Mouse (Mus musculus) CH12.LX (cell line): ENCODE measurements around the gene Olfr94. TPM values are rescaled to one million over a fixed set of nuclear protein-coding genes. Genes with fewer than 3 reads are reported as not detected.

Experiments
- DNase-seq: peaks from one replicate; pipeline ENCODE4 v3.0.0-alpha.2; 2013; ENCODE audit errors: extremely low read depth
- H3K27ac ChIP-seq: 2 replicates; pipeline ENCODE4 v1.5.1; 2012; ENCODE audit warnings: low read depth, mild to moderate bottlenecking, control low read depth, moderate library complexity; ENCODE audit not compliant: insufficient read depth
- H3K27me3 ChIP-seq: replicated peaks from 2 replicates; pipeline ENCODE3; 2012; ENCODE audit warnings: inconsistent platforms
- H3K36me3 ChIP-seq, 2 experiments: replicated peaks in 1 of 2; 2 replicates each; pipeline versions ENCODE3 to v1.6.1; 2012; ENCODE audit warnings: inconsistent platforms in 1 of 2, low read length in 1 of 2, mild to moderate bottlenecking in 1 of 2, mixed read lengths in 1 of 2, moderate library complexity in 1 of 2; ENCODE audit not compliant: control insufficient read depth in 1 of 2, insufficient read depth in 1 of 2
- H3K4me1 ChIP-seq, 2 experiments: 2 replicates each; pipeline ENCODE4 v1.6.1; 2012; ENCODE audit warnings: inconsistent platforms in 1 of 2, moderate library complexity in 1 of 2; ENCODE audit not compliant: insufficient read depth in 2 of 2, control insufficient read depth in 1 of 2
- H3K4me2 ChIP-seq: 2 replicates; pipeline ENCODE4 v1.6.1; 2012; ENCODE audit warnings: low read depth, mild to moderate bottlenecking, control low read depth; ENCODE audit not compliant: poor library complexity, insufficient read depth, severe bottlenecking
- H3K4me3 ChIP-seq, 3 experiments: fragments of 150-350 bp in 1 of 3; sonication (generic) in 1 of 3; replicated peaks in 1 of 3; 2 replicates each; pipeline versions ENCODE3 to v1.5.1; 2011 to 2012; ENCODE audit warnings: low read depth in 2 of 3, low read length in 2 of 3, mild to moderate bottlenecking in 2 of 3, moderate library complexity in 2 of 3, control low read depth in 1 of 3, improper control_type of control experiment in 1 of 3, inconsistent platforms in 1 of 3, mixed read lengths in 1 of 3; ENCODE audit not compliant: poor library complexity in 1 of 3
- H3K79me2 ChIP-seq: replicated peaks from 2 replicates; pipeline ENCODE4 v1.6.1; 2012; ENCODE audit warnings: mild to moderate bottlenecking, moderate library complexity; ENCODE audit not compliant: control insufficient read depth, poor library complexity, insufficient read depth, severe bottlenecking; ENCODE audit errors: extremely low read depth
- H3K9ac ChIP-seq: 2 replicates; pipeline ENCODE4 v1.6.1; 2012; ENCODE audit warnings: low read depth, mild to moderate bottlenecking, control low read depth, moderate library complexity; ENCODE audit not compliant: insufficient read depth
- H3K9me3 ChIP-seq: replicated peaks from 2 replicates; pipeline ENCODE3; 2012; ENCODE audit warnings: low read length, inconsistent platforms, mixed read lengths
- CHD2 ChIP-seq: IDR thresholded peaks from 2 replicates; pipeline ENCODE4 v1.6.1; 2011; ENCODE audit warnings: low read length, improper control_type of control experiment
- CTCF ChIP-seq, 2 experiments: IDR thresholded peaks in 1 of 2; conservative IDR thresholded peaks in 1 of 2; 2 replicates each; pipeline ENCODE4 v1.5.1; 2011 to 2012; ENCODE audit warnings: low read depth in 2 of 2, low read length in 2 of 2, improper control_type of control experiment in 1 of 2, inconsistent platforms in 1 of 2, mild to moderate bottlenecking in 1 of 2, moderate library complexity in 1 of 2
- E2F4 ChIP-seq: IDR thresholded peaks from 2 replicates; pipeline ENCODE4 v1.6.1; 2011; ENCODE audit warnings: low read depth, low read length, improper control_type of control experiment; ENCODE audit not compliant: insufficient replicate concordance
- ELF1 ChIP-seq: IDR thresholded peaks from 2 replicates; pipeline ENCODE4 v1.6.1; 2014; ENCODE audit warnings: low read depth, mild to moderate bottlenecking, inconsistent platforms, low read length, improper control_type of control experiment
- ETS1 ChIP-seq: conservative IDR thresholded peaks from 2 replicates; pipeline ENCODE4 v1.6.1; 2012; ENCODE audit warnings: low read depth, mild to moderate bottlenecking, inconsistent platforms, low read length, improper control_type of control experiment, moderate library complexity
- GABPA ChIP-seq: IDR thresholded peaks from 2 replicates; pipeline ENCODE4 v1.6.1; 2012; ENCODE audit warnings: low read depth, low read length, improper control_type of control experiment, inconsistent platforms; ENCODE audit not compliant: insufficient replicate concordance
- JUN ChIP-seq: IDR thresholded peaks from 2 replicates; pipeline ENCODE4 v1.6.1; 2011; ENCODE audit warnings: low read depth, mild to moderate bottlenecking, low read length, improper control_type of control experiment, moderate library complexity; ENCODE audit not compliant: insufficient read depth
- KAT2A ChIP-seq: IDR thresholded peaks from 2 replicates; pipeline ENCODE4 v1.6.1; 2012; ENCODE audit warnings: low read length, improper control_type of control experiment, inconsistent platforms; ENCODE audit not compliant: insufficient replicate concordance
- MAFK ChIP-seq: IDR thresholded peaks from 2 replicates; pipeline ENCODE4 v1.6.1; 2011; ENCODE audit warnings: low read length, improper control_type of control experiment; ENCODE audit not compliant: insufficient replicate concordance
- MAX ChIP-seq: IDR thresholded peaks from 2 replicates; pipeline ENCODE4 v1.6.1; 2011; ENCODE audit warnings: low read length, improper control_type of control experiment
- MAZ ChIP-seq: IDR thresholded peaks from 2 replicates; pipeline ENCODE4 v1.6.1; 2012; ENCODE audit warnings: low read depth, mild to moderate bottlenecking, inconsistent platforms, low read length, improper control_type of control experiment, moderate library complexity
- MEF2A ChIP-seq: IDR thresholded peaks from 2 replicates; pipeline ENCODE4 v1.6.1; 2014; ENCODE audit warnings: low read depth, mild to moderate bottlenecking, inconsistent platforms, low read length, improper control_type of control experiment, borderline replicate concordance
- NRF1 ChIP-seq: IDR thresholded peaks from 2 replicates; pipeline ENCODE4 v1.6.1; 2014; ENCODE audit warnings: low read depth, mild to moderate bottlenecking, inconsistent platforms, low read length, improper control_type of control experiment, moderate library complexity
- RAD21 ChIP-seq: IDR thresholded peaks from 2 replicates; pipeline ENCODE4 v1.6.1; 2011; ENCODE audit warnings: low read depth, mild to moderate bottlenecking, low read length, improper control_type of control experiment, moderate library complexity
- RCOR1 ChIP-seq: conservative IDR thresholded peaks from 2 replicates; pipeline ENCODE4 v1.6.1; 2012; ENCODE audit warnings: low read depth, mild to moderate bottlenecking, inconsistent platforms, low read length, improper control_type of control experiment
- SIN3A ChIP-seq: IDR thresholded peaks from 2 replicates; pipeline ENCODE4 v1.6.1; 2012; ENCODE audit warnings: low read length, improper control_type of control experiment, inconsistent platforms
- SMC3 ChIP-seq: IDR thresholded peaks from 2 replicates; pipeline ENCODE4 v1.6.1; 2011; ENCODE audit warnings: low read depth, low read length, improper control_type of control experiment
- TBP ChIP-seq: conservative IDR thresholded peaks from 2 replicates; pipeline ENCODE4 v1.6.1; 2011; ENCODE audit warnings: low read depth, low read length, improper control_type of control experiment
- TCF12 ChIP-seq: IDR thresholded peaks from 2 replicates; pipeline ENCODE4 v1.6.1; 2014; ENCODE audit warnings: low read depth, mild to moderate bottlenecking, inconsistent platforms, low read length, improper control_type of control experiment
- UBTF ChIP-seq: IDR thresholded peaks from 2 replicates; pipeline ENCODE4 v1.6.1; 2012; ENCODE audit warnings: low read depth, mild to moderate bottlenecking, inconsistent platforms, low read length, improper control_type of control experiment, moderate library complexity
- USF1 ChIP-seq: IDR thresholded peaks from 2 replicates; pipeline ENCODE4 v1.6.1; 2014; ENCODE audit warnings: low read depth, mild to moderate bottlenecking, inconsistent platforms, low read length, improper control_type of control experiment
- ZC3H11A ChIP-seq: IDR thresholded peaks from 2 replicates; pipeline ENCODE4 v1.6.1; 2012; ENCODE audit warnings: low read depth, mild to moderate bottlenecking, inconsistent platforms, low read length, improper control_type of control experiment
- ZNF384 ChIP-seq: IDR thresholded peaks from 2 replicates; pipeline ENCODE4 v1.6.1; 2012; ENCODE audit warnings: low read depth, low read length, improper control_type of control experiment, inconsistent platforms
- dilution Hi-C: fragments of 300-500 bp; cut with MboI; formaldehyde crosslinking; loops from 2 replicates; pipeline ENCODE4 v1.14.3; 2020; ENCODE audit warnings: low sequenced_read_pairs; ENCODE audit not compliant: extremely low pct_unique_long_range_greater_than_20kb, extremely low pct_ligation_motif_present
- in situ Hi-C: fragments of 300-500 bp; cut with MboI; formaldehyde crosslinking; loops from 3 replicates; pipeline ENCODE4 v1.14.3; 2019; ENCODE audit warnings: low sequenced_read_pairs, low pct_ligation_motif_present, low pct_unique_long_range_greater_than_20kb, mixed read lengths
- polyA plus RNA-seq: library from polyadenylated mRNA; unstranded; fragments of >175 nt; gene quantifications from 2 replicates; pipeline ENCODE4 v1.2.1, GENCODE M21; 2012; ENCODE audit warnings: low read depth; ENCODE audit not compliant: insufficient read length
- total RNA-seq, 2 experiments: library from RNA; depleted of rRNA; stranded (reverse); fragments of 300-350 nt in 1 of 2; fragments of >200 nt in 1 of 2; gene quantifications; 2 replicates each; pipeline ENCODE4 v1.2.3; 2012 to 2014

The Olfr94 gene
- total and polyA plus RNA-seq, 3 experiments: not detected

DNA sequence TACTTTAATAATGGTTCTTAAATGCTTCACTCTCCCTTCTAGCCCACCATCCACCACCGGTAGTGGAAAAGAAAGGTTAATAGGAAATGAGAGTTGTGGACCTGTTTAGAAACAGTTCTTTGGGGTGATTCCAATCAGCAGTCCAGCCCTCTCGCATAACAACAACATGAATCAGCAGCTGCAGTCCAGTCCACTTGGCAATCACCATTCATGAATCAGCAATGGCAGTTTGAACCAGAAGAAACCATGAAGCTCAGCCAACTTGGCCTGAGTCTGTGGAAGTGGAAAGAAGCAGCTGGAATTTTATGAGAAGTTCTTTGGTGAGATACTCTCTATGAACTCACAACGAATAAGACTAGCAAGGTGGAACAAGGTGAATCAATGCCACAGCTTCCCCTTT lies 17.7 kb upstream of the Olfr94 start:
- H3K4me3 ChIP-seq: no peak overlapping the region
- in situ Hi-C loops: no loop called here

DNA sequence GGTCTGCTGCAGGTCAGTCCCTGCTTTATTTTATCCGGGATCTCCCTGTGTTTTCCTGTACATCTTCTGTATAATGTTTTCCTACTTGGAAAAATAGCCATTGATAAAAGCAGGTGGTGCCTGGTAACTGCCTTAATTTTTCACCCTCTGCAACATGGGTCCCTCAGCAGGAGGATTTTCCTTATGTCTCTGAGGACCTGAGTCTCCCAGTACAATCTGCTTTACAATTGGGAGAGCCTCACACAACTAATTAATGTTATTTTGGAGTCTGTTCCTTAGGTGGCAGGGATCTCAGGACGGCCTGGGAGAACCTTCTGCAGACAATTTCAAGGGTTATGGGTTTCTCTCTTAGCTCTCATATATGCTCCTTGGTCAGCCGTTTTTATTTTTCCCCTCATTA lies 12.2 kb upstream of the Olfr94 start, which contains the start of gene Olfr95:
TSS of gene Olfr95 (minus strand) at position 101 of the 400 bp plus-strand sequence.
- Histone ChIP-seq H3K27me3 (peaks cover 39% of the 10 kb centered on the region), H3K4me3 (no peak within 1 kb of the TSS), H3K79me2 (no peaks in the 10 kb centered on the region), H3K4me2 (no peak within 1 kb of the TSS), H3K36me3 (no peaks in the 10 kb centered on the region), H3K9ac (no peak within 1 kb of the TSS), H3K4me1 (peaks cover 0 to 3% of the 10 kb centered on the region in 2 experiments; a peak in 1 of 4 replicates), H3K9me3 (peaks cover 2% of the 10 kb centered on the region), H3K27ac (no peak within 1 kb of the TSS)
- in situ Hi-C loops: no loop called here
- DNase-seq: no peak
- dilution Hi-C loops: no loop called here
- TF ChIP-seq MAX: no peak
- no peak for TF ChIP-seq USF1
- no peak for TF ChIP-seq MEF2A
- no peak for TF ChIP-seq GABPA
- TF ChIP-seq CHD2: no peak
- no peak for TF ChIP-seq MAFK
- no peak for TF ChIP-seq ELF1
- no peak for TF ChIP-seq ETS1

More for the DNA sequence above, 17.7 kb upstream of the Olfr94 start:
- Histone ChIP-seq H3K4me2 (no peak overlapping the region), H3K27ac (no peak overlapping the region), H3K4me1 (no peaks in the 10 kb centered on the region), H3K27me3 (peaks cover 12% of the 10 kb centered on the region), H3K9me3 (peaks cover 2% of the 10 kb centered on the region), H3K9ac (no peak overlapping the region), H3K79me2 (no peaks in the 10 kb centered on the region), H3K36me3 (no peaks in the 10 kb centered on the region)
- DNase-seq: no peak
- dilution Hi-C loops: no loop called here
- no peak for TF ChIP-seq RCOR1

GRCm38 (mm10) chr17:37210884-37211768 lies 10.3 kb upstream of the Olfr94 start:
- H3K4me2 ChIP-seq: no peak overlapping the region
- H3K9ac ChIP-seq: no peak overlapping the region
- dilution Hi-C loops: no loop called here
- no peak overlapping the region for H3K4me3 ChIP-seq
- H3K4me1 ChIP-seq: peaks cover 0 to 3% of the 10 kb centered on the region in 2 experiments; a peak in 1 of 4 replicates
- no peaks in the 10 kb centered on the region for H3K36me3 ChIP-seq
- H3K9me3 ChIP-seq: no peaks in the 10 kb centered on the region
- in situ Hi-C loops: no loop called here
- peaks cover 42% of the 10 kb centered on the region for H3K27me3 ChIP-seq
- H3K27ac ChIP-seq: no peak overlapping the region
- no peak for DNase-seq
- no peaks in the 10 kb centered on the region for H3K79me2 ChIP-seq
- TF ChIP-seq SIN3A: no peak
- TF ChIP-seq MAFK: no peak
- TF ChIP-seq MAZ: no peak
- TF ChIP-seq E2F4: no peak
- TF ChIP-seq ZNF384: no peak
- no peak for TF ChIP-seq UBTF
- no peak for TF ChIP-seq NRF1
- no peak for TF ChIP-seq CTCF (conservative IDR thresholded peaks at IDR 0.05 in 1 of 2, IDR thresholded peaks at IDR 0.05 in 1 of 2; ENCODE audit: low read depth in 2 of 2, low read length in 2 of 2)
- TF ChIP-seq JUN: no peak
- TF ChIP-seq ZC3H11A: no peak
- TF ChIP-seq ELF1: no peak
- TF ChIP-seq RAD21: no peak
- no peak for TF ChIP-seq KAT2A
- no peak for TF ChIP-seq RCOR1
- no peak for TF ChIP-seq TCF12
- no peak for TF ChIP-seq SMC3
- TF ChIP-seq TBP: no peak
- no peak for TF ChIP-seq MAX
